9 mouse cellular contexts compared by ENCODE assay signal in genomic region chr3:146184992-146185657, GRCm38 (mm10). TPM values are rescaled to one million over a fixed set of nuclear protein-coding genes. Genes with fewer than 3 reads are reported as not detected.
A peak's percentile ranks its signal among the peaks of the same experiment; 100 is the strongest.
DNase-seq lines count a peak whose midpoint lies in the region; ATAC-seq lines count a peak whose summit lies in the region.
"Had no signal": no experiment of that assay in that cellular context is flagged by ENCODE, and none has a peak within 500 bp of the region (broad histone marks: within the 10 kb centered on the region; RNA-seq: fewer than 3 reads in every experiment).

No protein-coding gene starts in this region.

- peak; percentile 92 for DNase-seq in NIH3T3 (ENCODE audit: low read depth)
- peak; percentile 8 for DNase-seq in cerebellum, adult 11-12 months
- peak; percentile 79 for DNase-seq in forelimb bud, embryonic 11.5 days (ENCODE audit: low read depth, low spot score)
- peak; percentile 77 for DNase-seq in layer of hippocampus, adult 9-10 months (ENCODE audit: low spot score)
- DNase-seq in lung, postnatal 25 days (ENCODE audit: low spot score): peak; percentile 65
- DNase-seq in retina, postnatal 1 day: peak; percentile 91

- 20% methylated on average over 13 of the region's 13 CpGs for WGBS in hindbrain, embryonic 12.5 days

- no peaks in the 10 kb centered on the region; the same call in 1 of the 2 replicates for H3K4me1 ChIP-seq in hindbrain, embryonic 12.5 days

- H3K27me3 ChIP-seq in hindbrain, embryonic 12.5 days: peaks cover 61% of the 10 kb centered on the region

- H3K4me3 ChIP-seq in hindbrain, embryonic 12.5 days: no peak overlapping the region

- ATAC-seq in hindbrain, embryonic 12.5 days (ENCODE audit: low FRiP score): peak; percentile 76
- no peak for ATAC-seq in erythroblast, adult 5-6 weeks (replicated peaks; ENCODE audit: low FRiP score, poor library complexity, severe bottlenecking)

- no peaks in the 10 kb centered on the region for H3K9me3 ChIP-seq in hindbrain, embryonic 12.5 days (replicated peaks)

- no peaks in the 10 kb centered on the region for H3K36me3 ChIP-seq in hindbrain, embryonic 12.5 days

- H3K9ac ChIP-seq in hindbrain, embryonic 12.5 days: no peak overlapping the region

- peak overlapping the region; percentile 21; the same call in 1 of the 2 replicates for H3K4me2 ChIP-seq in hindbrain, embryonic 12.5 days (replicated peaks)

- H3K27ac ChIP-seq in hindbrain, embryonic 12.5 days: 0 out of 2 replicates have a peak overlapping the region, but pooled peaks have one; percentile 4
- H3K27ac ChIP-seq: macrophage had no signal

RNA-seq across cellular contexts. Expression of gene Mcoln2, which starts 35.5 kb away (rescaled TPM):
- 0.35 and 1.1 TPM in 2 replicates for polyA plus RNA-seq in hindbrain, embryonic 12.5 days (2016; fragmentation: Nextera tagmentation; extraction: Ambion mirVana)
- total RNA-seq in erythroblast, adult 5-6 weeks (2015; ENCODE audit: low replicate concordance): 0.63 TPM in 1 of 2 replicates, not detected in the other
- not detected in 2 replicates for total RNA-seq in erythroblast, adult 5-6 weeks (2017; ENCODE audit: low replicate concordance)

RNA-seq across cellular contexts. Expression of gene Lpar3, which starts 35.6 kb away (rescaled TPM):
- polyA plus RNA-seq in hindbrain, embryonic 12.5 days (2016; fragmentation: Nextera tagmentation; extraction: Ambion mirVana): 1.0 and 1.1 TPM in 2 replicates
- not detected in 2 replicates for total RNA-seq in erythroblast, adult 5-6 weeks (2015; ENCODE audit: low replicate concordance)
- total RNA-seq in erythroblast, adult 5-6 weeks (2017; ENCODE audit: low replicate concordance): not detected in 2 replicates
- polyA plus RNA-seq: macrophage had no signal

Comparison
In these comparisons a context has a peak if more than half of its experiments do, and no peak if none do; other contexts are left out.
1. DNase-seq: peak in every context shown above with its lines; median percentile 92 in NIH3T3; 91 in retina, postnatal 1 day; 79 in forelimb bud, embryonic 11.5 days; 77 in layer of hippocampus, adult 9-10 months; 65 in lung, postnatal 25 days; 8 in cerebellum, adult 11-12 months.